Mouse (Mus musculus) spleen, adult 2 months (tissue): ENCODE results near the gene Tcl1b2. TPM values are rescaled to one million over a fixed set of nuclear protein-coding genes. Genes with fewer than 3 reads are reported as not detected.
"Not testable (repeated sequence)": the region's sequence is repeated elsewhere in the genome, so short reads cannot be mapped to it uniquely, and the experiment has no call there.

Experiments
- DNase-seq, 2 experiments: peaks; one replicate each; pipeline versions ENCODE4 v3.0.0 to v3.0.0-alpha.2; 2012 to 2021; ENCODE audit warnings: low spot score in 2 of 2, low read depth in 1 of 2
- H3K27ac ChIP-seq: fragments of 200-500 bp; 2 replicates; pipeline ENCODE4 v1.5.1; 2012; ENCODE audit warnings: low read length, inconsistent platforms; ENCODE audit not compliant: insufficient read depth
- H3K27me3 ChIP-seq: fragments of 200-500 bp; 2 replicates; pipeline ENCODE4 v1.6.1; 2012; ENCODE audit warnings: mild to moderate bottlenecking, moderate library complexity, low read length, inconsistent platforms; ENCODE audit not compliant: control insufficient read depth, insufficient read depth
- H3K36me3 ChIP-seq: fragments of 200-500 bp; 2 replicates; pipeline ENCODE4 v1.6.1; 2012; ENCODE audit warnings: mild to moderate bottlenecking, low read length, inconsistent platforms; ENCODE audit not compliant: control insufficient read depth, insufficient read depth
- H3K4me1 ChIP-seq: fragments of 200-500 bp; 2 replicates; pipeline ENCODE4 v1.6.1; 2011; ENCODE audit warnings: inconsistent platforms; ENCODE audit not compliant: control insufficient read depth, insufficient read depth, insufficient read length
- H3K4me3 ChIP-seq: fragments of 200-500 bp; 2 replicates; pipeline ENCODE4 v1.5.1; 2011; ENCODE audit warnings: mild to moderate bottlenecking, inconsistent platforms; ENCODE audit not compliant: insufficient read depth, insufficient read length; ENCODE audit errors: extremely low read depth
- CTCF ChIP-seq: fragments of 200-500 bp; IDR thresholded peaks from 2 replicates; pipeline ENCODE4 v1.5.1; 2011; ENCODE audit warnings: mild to moderate bottlenecking, inconsistent platforms; ENCODE audit not compliant: insufficient read depth, insufficient read length, insufficient replicate concordance; ENCODE audit errors: extremely low read depth
- POLR2A ChIP-seq: fragments of 200-500 bp; IDR thresholded peaks from 2 replicates; pipeline ENCODE4 v1.6.1; 2011; ENCODE audit warnings: low read depth, low read length, inconsistent platforms
- WGBS: fragments of 180-500 bp; shearing (Covaris S2); methylation state at CpG from one replicate; pipeline ENCODE4 v1.1.7; 2018; 5-methylcytosine and 5-hydroxymethylcytosine counted together
- polyA plus RNA-seq: library from polyadenylated mRNA; depleted of rRNA; stranded (reverse); fragments of >200 nt; gene quantifications from 2 replicates; pipeline ENCODE4 v1.2.3, GENCODE M21; 2012

Tcl1b2 gene
- polyA plus RNA-seq, 1 experiment, result not detected

DNA sequence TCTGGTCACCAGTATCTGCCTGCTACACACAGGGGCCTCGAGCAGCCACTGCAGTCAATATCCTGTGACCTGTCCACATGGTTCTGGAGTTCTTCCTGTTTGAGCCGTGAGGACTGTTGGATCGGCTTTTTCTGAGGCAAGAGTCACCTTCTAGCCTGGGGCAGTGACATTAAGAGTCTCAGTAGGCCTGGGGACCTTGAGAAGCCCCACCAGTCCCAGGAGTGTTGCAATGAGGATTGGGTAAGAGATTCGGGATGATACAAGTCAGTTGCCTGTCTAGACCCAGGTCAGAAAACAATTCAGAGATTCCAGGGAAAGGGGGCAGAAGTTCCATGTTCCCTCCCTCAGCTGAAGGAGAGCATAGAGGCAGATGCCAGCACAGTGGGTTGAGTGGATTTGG, 36.0 kb upstream of the Tcl1b2 start:
- Histone ChIP-seq H3K4me3 (no peak overlapping the region), H3K27ac (no peak overlapping the region), H3K27me3 (no peaks in the 10 kb centered on the region), H3K4me1 (no peaks in the 10 kb centered on the region), H3K36me3 (no peaks in the 10 kb centered on the region)
- 72% methylated on average over 4 of the region's 4 CpGs for WGBS
- DNase-seq, result no peak
- no peak for TF ChIP-seq POLR2A
- no peak for TF ChIP-seq CTCF

DNA sequence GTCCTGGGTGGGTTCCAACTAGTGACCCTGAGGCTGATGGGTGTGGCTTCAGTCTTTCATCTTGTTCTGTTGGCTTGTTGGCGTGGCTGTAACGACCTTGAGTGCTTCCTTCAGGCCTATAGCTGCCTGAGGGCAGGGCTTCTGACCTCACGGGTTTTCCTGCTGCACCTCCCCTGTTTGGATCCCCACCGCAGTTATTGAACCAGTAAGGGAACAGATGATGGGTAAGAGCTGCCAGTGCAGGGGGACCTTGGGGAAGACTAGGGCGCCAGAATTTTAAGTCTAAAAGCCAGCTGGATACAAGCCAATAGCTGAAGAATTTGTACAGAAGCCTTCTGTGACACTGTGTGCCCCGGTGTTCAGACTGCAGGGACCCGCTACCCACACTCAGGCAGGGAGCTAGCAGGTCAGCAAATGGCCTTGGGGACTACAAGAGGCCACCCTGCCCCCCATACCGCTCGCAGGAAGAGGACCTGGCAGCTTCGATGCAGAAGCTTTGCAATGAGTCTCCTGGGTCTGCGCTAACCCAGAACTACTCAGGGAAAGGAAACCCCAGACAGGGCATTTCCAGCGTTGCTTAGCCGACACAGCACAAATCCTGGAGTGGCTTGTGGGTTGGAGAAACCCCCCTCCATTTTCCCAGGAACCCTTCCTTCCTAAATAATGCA, 33.4 kb upstream of the Tcl1b2 start:
- Histone ChIP-seq H3K4me3 (no peak overlapping the region), H3K27me3 (no peaks in the 10 kb centered on the region), H3K36me3 (no peaks in the 10 kb centered on the region), H3K4me1 (no peaks in the 10 kb centered on the region), H3K27ac (no peak overlapping the region)
- no peak for TF ChIP-seq CTCF
- TF ChIP-seq POLR2A, result no peak
- no peak for DNase-seq
- 38% methylated on average over 13 of the region's 13 CpGs for WGBS

DNA sequence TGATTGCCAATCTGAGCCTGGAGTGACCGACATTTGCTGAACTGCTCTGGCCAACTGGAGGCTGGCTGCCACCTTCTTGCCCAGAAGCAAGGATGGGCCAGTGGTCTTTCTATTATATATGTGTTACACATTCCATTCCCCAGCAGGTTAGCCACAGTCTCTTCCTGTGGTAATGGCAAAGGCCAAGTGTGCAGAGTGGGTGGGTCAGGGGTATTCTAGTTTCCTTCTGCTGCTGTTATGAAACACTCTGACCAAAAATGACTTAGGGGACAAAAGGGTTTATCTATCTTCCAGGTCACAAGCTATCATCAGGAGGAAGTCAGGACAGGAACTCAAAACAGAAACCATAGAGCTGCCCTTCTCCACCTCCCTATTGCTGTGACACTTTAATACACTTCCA, 29.2 kb upstream of the Tcl1b2 start:
- 73% methylated on average over 1 of the region's 1 CpGs for whole genome bisulfite sequencing
- Histone ChIP-seq H3K36me3 (no peaks in the 10 kb centered on the region), H3K27me3 (no peaks in the 10 kb centered on the region), H3K27ac (no peak overlapping the region), H3K4me1 (no peaks in the 10 kb centered on the region), H3K4me3 (no peak overlapping the region)
- TF ChIP-seq POLR2A (no peak), CTCF (no peak)
- no peak for DNase-seq

DNA sequence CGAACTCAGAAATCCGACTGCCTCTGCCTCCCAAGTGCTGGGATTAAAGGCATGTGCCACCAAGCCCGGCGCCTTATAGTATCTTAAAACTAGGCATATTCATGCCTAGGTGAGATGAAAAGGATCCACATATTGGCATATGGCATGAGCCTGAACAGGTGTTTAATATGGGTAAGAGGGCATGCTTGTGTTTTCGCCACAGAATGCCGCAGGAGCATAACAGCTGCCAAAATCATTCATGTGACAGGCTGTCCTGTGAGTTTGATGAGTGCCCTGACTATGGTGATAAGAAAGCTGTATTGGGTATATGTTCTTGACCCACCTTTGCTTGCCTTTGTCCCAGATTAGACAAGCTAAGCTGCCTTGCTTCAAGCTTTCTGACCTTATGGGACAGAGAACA, 20.5 kb upstream of the Tcl1b2 start:
- WGBS, result 86% methylated on average over 6 of the region's 6 CpGs
- TF ChIP-seq POLR2A (no peak), CTCF (no peak)
- DNase-seq, result no peak
- H3K27me3 ChIP-seq, result no peaks in the 10 kb centered on the region
- H3K4me1 ChIP-seq, result no peaks in the 10 kb centered on the region
- H3K27ac ChIP-seq, result no peak overlapping the region
- no peak overlapping the region for H3K4me3 ChIP-seq
- no peaks in the 10 kb centered on the region for H3K36me3 ChIP-seq

DNA sequence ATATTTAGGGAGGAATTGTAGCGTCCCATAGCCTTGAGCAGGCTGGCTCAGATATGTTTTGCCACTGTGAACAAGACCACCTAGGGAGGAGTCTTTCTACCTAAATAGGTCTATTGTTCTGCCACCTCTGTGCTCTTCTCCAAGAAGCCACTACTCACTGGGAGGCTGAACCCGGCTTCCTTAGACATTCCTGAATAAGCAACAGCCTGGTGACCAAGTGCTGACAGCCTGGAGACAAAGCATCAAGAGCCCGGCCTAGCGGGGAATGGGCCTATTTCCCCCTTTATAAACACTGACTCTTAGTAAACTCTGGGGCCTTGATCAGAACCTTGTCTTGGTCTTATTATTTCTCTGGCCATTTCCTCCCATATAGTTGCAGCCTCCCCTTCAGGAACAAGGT, 19.3 kb upstream of the Tcl1b2 start:
- no peak for DNase-seq
- Histone ChIP-seq H3K36me3 (no peaks in the 10 kb centered on the region), H3K4me3 (no peak overlapping the region), H3K4me1 (no peaks in the 10 kb centered on the region), H3K27ac (no peak overlapping the region), H3K27me3 (no peaks in the 10 kb centered on the region)
- TF ChIP-seq CTCF (no peak), POLR2A (no peak)
- 92% methylated on average over 4 of the region's 4 CpGs for WGBS

DNA sequence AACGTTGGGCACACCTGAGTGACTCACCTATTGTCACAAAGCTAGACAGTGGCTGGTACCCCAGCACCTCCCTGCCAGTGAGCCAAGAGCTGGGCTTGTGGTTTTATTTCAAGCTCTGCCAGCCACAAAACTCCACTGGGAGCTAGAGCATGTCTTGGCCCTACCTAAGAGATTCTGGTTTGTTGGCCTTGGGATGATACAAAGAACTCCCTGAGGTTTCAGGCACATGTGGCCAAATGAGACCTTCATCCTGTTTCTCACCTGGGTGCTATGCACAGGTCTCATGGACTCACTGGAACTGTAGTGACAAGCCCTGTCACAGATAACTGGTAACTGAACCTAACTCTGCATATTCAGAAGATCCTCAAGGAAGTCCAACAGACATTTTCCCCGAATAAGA, 18.2 kb upstream of the Tcl1b2 start:
- WGBS, result 67% methylated on average over 2 of the region's 2 CpGs
- Histone ChIP-seq H3K4me1 (no peaks in the 10 kb centered on the region), H3K36me3 (no peaks in the 10 kb centered on the region), H3K4me3 (no peak overlapping the region), H3K27me3 (no peaks in the 10 kb centered on the region), H3K27ac (no peak overlapping the region)
- no peak for TF ChIP-seq POLR2A
- no peak for TF ChIP-seq CTCF
- no peak for DNase-seq

DNA sequence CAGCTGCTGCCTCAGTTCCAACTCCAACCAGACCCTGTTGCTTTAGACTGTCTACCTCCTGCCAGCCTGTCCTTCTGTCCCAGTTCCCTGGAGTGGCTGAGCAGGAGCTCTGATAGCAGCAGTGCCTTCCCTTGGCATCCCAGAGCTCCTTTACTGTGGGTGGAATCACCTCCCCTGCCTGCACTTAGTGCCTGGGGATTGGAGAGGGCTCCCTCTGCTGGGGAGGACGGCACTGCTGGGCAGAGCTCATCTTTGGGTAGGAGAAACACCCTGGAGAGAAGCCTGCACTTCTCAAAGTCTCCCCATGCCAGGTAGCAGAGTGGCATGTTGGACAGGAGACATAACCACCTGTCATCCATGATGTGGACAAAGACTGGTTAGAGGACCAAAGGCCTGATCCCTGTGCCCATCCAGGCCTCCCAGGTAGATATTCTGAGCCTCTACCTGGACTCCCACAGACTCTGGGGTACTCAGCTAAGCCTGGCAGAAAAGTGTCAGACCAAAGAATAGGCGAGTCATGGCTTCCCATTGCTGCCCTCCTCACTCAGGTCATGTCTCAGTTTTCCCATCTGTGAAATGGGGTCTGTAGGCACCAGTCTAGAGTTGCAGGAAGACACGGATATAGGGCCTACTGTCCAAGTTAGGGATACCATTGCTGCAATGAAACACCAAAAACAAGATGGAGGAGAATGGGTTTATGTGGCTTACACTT, 16.2 kb upstream of the Tcl1b2 start:
- H3K36me3 ChIP-seq, H3K4me3 ChIP-seq, DNase-seq, H3K27me3 ChIP-seq, H3K27ac ChIP-seq, H3K4me1 ChIP-seq: not testable (repeated sequence)
- 69% methylated on average over 3 of the region's 3 CpGs for WGBS

DNA sequence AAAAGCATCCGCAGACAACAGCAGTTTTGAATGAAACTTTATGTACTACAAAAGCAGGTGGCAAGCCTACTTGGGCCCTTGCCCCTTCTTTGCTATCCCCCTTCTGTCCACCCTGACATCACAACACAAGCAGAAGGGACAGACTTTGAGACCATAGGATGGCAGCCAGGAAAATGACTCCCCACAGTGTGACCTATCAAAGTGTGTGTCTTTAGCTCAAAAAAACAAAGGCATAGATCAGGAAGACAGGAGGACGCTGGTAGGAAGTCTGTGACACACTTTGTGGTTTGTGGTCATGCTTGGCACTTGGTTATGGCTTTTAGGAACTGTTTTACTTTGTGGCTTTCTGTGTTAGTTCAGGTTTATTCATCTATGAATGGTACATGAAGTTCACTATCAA, 11.6 kb upstream of the Tcl1b2 start:
- H3K27ac ChIP-seq, H3K36me3 ChIP-seq, H3K4me3 ChIP-seq, H3K27me3 ChIP-seq, H3K4me1 ChIP-seq, DNase-seq: not testable (repeated sequence)
- WGBS, result 12% methylated on average over 2 of the region's 2 CpGs

DNA sequence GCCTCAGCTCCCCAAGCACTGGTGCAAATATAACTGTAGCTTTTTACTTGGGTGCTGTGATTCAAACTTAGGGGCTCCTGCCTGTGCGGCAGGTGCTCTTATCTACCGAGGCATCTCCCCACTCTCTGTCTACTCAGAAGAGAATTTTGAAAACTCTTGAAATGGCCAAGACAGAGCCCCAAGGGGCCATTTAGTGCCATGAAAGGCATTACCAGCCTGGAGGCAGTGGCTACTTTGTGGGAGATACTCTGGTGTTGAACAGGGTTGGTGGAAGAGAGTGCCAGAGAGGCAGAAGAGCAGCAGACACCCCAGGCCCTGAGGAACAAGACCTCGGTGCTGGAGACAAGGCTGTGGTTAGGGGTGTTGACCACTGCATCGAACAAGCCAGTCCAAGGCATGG, 11.0 kb upstream of the Tcl1b2 start:
- not testable (repeated sequence) for DNase-seq, H3K4me1 ChIP-seq, H3K4me3 ChIP-seq, H3K27ac ChIP-seq, H3K36me3 ChIP-seq, H3K27me3 ChIP-seq
- WGBS, result 3% methylated on average over 4 of the region's 4 CpGs

DNA sequence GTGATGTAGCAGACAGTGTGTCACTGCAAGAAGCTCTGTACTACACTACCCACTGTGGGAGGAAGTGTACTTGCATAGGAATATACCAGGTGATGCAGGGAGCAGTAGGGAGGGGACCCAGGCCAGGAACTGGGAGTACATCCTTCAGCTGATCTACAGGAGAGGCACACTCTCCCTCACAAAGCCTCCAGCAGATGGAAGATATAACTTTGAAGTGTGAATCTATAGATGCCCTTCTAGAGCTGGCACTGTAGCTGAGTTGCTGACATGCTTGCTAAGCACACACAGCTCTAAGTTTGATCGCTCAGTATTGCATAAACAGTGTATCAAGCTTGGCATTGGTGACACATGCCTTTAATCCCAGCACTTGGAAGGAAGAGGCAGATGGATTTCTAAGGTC, 8.1 kb upstream of the Tcl1b2 start:
- not testable (repeated sequence) for H3K36me3 ChIP-seq, H3K4me1 ChIP-seq, H3K27ac ChIP-seq, H3K27me3 ChIP-seq, DNase-seq, H3K4me3 ChIP-seq
- 90% methylated on average over 1 of the region's 1 CpGs for WGBS
